Mouse (Mus musculus): ENCODE results near the gene Shank2. TPM values are rescaled to one million over a fixed set of nuclear protein-coding genes. Genes with fewer than 3 reads are reported as not detected.

Gene Shank2
- polyA plus RNA-seq, 1 experiment from 2014 or later: 0.31 TPM

- no peak overlapping the region for H3K27ac ChIP-seq
- no peak for ATAC-seq
- WGBS (ENCODE audit: insufficient replicate concordance): 51% methylated on average over 3 of the region's 3 CpGs
Observed at GRCm38 (mm10) chr7:144111981-144112380, 110.3 kb downstream of the Shank2 start.

GRCm38 (mm10) chr7:144114230-144114629 lies 112.5 kb downstream of the Shank2 start:
- WGBS (ENCODE audit: insufficient replicate concordance): 37% methylated on average over 3 of the region's 3 CpGs
- H3K36me3 ChIP-seq: no peaks in the 10 kb centered on the region
- no peak overlapping the region for H3K9ac ChIP-seq
- H3K27ac ChIP-seq: no peak overlapping the region
- no peaks in the 10 kb centered on the region for H3K27me3 ChIP-seq (replicated peaks)
- H3K9me3 ChIP-seq (replicated peaks): no peaks in the 10 kb centered on the region
- no peaks in the 10 kb centered on the region for H3K4me1 ChIP-seq
- no peak overlapping the region for H3K4me2 ChIP-seq
- no peak for ATAC-seq
- H3K4me3 ChIP-seq: no peak overlapping the region

More at GRCm38 (mm10) chr7:144111981-144112380, 110.3 kb downstream of the Shank2 start:
- Histone ChIP-seq H3K9ac (no peak overlapping the region), H3K27me3 (replicated peaks) (no peaks in the 10 kb centered on the region), H3K36me3 (no peaks in the 10 kb centered on the region), H3K4me3 (no peak overlapping the region), H3K4me2 (no peak overlapping the region), H3K4me1 (no peaks in the 10 kb centered on the region), H3K9me3 (replicated peaks) (no peaks in the 10 kb centered on the region)

- 71% methylated on average over 1 of the region's 1 CpGs for WGBS (ENCODE audit: insufficient replicate concordance)
- no peak for ATAC-seq
- no peak overlapping the region for H3K4me2 ChIP-seq
- H3K27ac ChIP-seq: no peak overlapping the region
- no peak overlapping the region for H3K4me3 ChIP-seq
- no peaks in the 10 kb centered on the region for H3K36me3 ChIP-seq
- H3K27me3 ChIP-seq (replicated peaks): no peaks in the 10 kb centered on the region
- H3K9ac ChIP-seq: no peak overlapping the region
- H3K4me1 ChIP-seq: no peaks in the 10 kb centered on the region
- H3K9me3 ChIP-seq (replicated peaks): no peaks in the 10 kb centered on the region
Observed at GRCm38 (mm10) chr7:144119562-144119961, 117.8 kb downstream of the Shank2 start.

- no peak overlapping the region for H3K27ac ChIP-seq
- 67% methylated on average over 22 of the region's 22 CpGs for WGBS (ENCODE audit: insufficient replicate concordance)
- H3K27me3 ChIP-seq (replicated peaks): no peaks in the 10 kb centered on the region
- ATAC-seq: no peak
- no peaks in the 10 kb centered on the region for H3K4me1 ChIP-seq
- no peak overlapping the region for H3K4me2 ChIP-seq
- no peak overlapping the region for H3K9ac ChIP-seq
- H3K36me3 ChIP-seq: no peaks in the 10 kb centered on the region
- no peaks in the 10 kb centered on the region for H3K9me3 ChIP-seq (replicated peaks)
- no peak overlapping the region for H3K4me3 ChIP-seq
Observed at GRCm38 (mm10) chr7:144132699-144133387, 131.1 kb downstream of the Shank2 start.

GRCm38 (mm10) chr7:144133388-144133998 lies 131.8 kb downstream of the Shank2 start:
- H3K4me2 ChIP-seq: no peak overlapping the region
- 59% methylated on average over 9 of the region's 9 CpGs for WGBS (ENCODE audit: insufficient replicate concordance)
- H3K9me3 ChIP-seq (replicated peaks): no peaks in the 10 kb centered on the region
- no peak for ATAC-seq
- H3K9ac ChIP-seq: no peak overlapping the region
- no peak overlapping the region for H3K27ac ChIP-seq
- no peaks in the 10 kb centered on the region for H3K27me3 ChIP-seq (replicated peaks)
- no peaks in the 10 kb centered on the region for H3K36me3 ChIP-seq
- no peak overlapping the region for H3K4me3 ChIP-seq
- no peaks in the 10 kb centered on the region for H3K4me1 ChIP-seq

- WGBS (ENCODE audit: insufficient replicate concordance): 73% methylated on average over 11 of the region's 11 CpGs
- no peak overlapping the region for H3K27ac ChIP-seq
- ATAC-seq: no peak
Observed at GRCm38 (mm10) chr7:144134699-144135098, 133.0 kb downstream of the Shank2 start.

GRCm38 (mm10) chr7:144137827-144138226 lies 136.1 kb downstream of the Shank2 start:
- Histone ChIP-seq H3K27ac (no peak overlapping the region), H3K27me3 (replicated peaks) (no peaks in the 10 kb centered on the region), H3K9me3 (replicated peaks) (no peaks in the 10 kb centered on the region), H3K4me2 (no peak overlapping the region), H3K4me1 (no peaks in the 10 kb centered on the region), H3K4me3 (no peak overlapping the region), H3K36me3 (no peaks in the 10 kb centered on the region), H3K9ac (no peak overlapping the region)
- 44% methylated on average over 2 of the region's 2 CpGs for WGBS (ENCODE audit: insufficient replicate concordance)
- no peak for ATAC-seq

More at GRCm38 (mm10) chr7:144134699-144135098, 133.0 kb downstream of the Shank2 start:
- no peaks in the 10 kb centered on the region for H3K4me1 ChIP-seq
- no peak overlapping the region for H3K4me2 ChIP-seq
- no peaks in the 10 kb centered on the region for H3K36me3 ChIP-seq
- no peak overlapping the region for H3K9ac ChIP-seq
- H3K4me3 ChIP-seq: no peak overlapping the region
- no peaks in the 10 kb centered on the region for H3K9me3 ChIP-seq (replicated peaks)
- no peaks in the 10 kb centered on the region for H3K27me3 ChIP-seq (replicated peaks)

- no peak overlapping the region for H3K4me2 ChIP-seq
- H3K4me3 ChIP-seq: no peak overlapping the region
- H3K9me3 ChIP-seq (replicated peaks): no peaks in the 10 kb centered on the region
- H3K27ac ChIP-seq: no peak overlapping the region
- 30% methylated on average over 2 of the region's 2 CpGs for WGBS (ENCODE audit: insufficient replicate concordance)
- no peaks in the 10 kb centered on the region for H3K4me1 ChIP-seq
- H3K27me3 ChIP-seq (replicated peaks): no peaks in the 10 kb centered on the region
- no peak for ATAC-seq
- no peak overlapping the region for H3K9ac ChIP-seq
- no peaks in the 10 kb centered on the region for H3K36me3 ChIP-seq
Observed at GRCm38 (mm10) chr7:144138476-144138875, 136.7 kb downstream of the Shank2 start.

GRCm38 (mm10) chr7:144139691-144140090 lies 138.0 kb downstream of the Shank2 start:
- Histone ChIP-seq H3K27ac (no peak overlapping the region), H3K4me1 (no peaks in the 10 kb centered on the region), H3K9ac (no peak overlapping the region), H3K9me3 (replicated peaks) (no peaks in the 10 kb centered on the region), H3K4me2 (no peak overlapping the region), H3K36me3 (no peaks in the 10 kb centered on the region), H3K4me3 (no peak overlapping the region), H3K27me3 (replicated peaks) (no peaks in the 10 kb centered on the region)
- 64% methylated on average over 2 of the region's 2 CpGs for WGBS (ENCODE audit: insufficient replicate concordance)
- ATAC-seq: no peak

GRCm38 (mm10) chr7:144140470-144140869 lies 138.7 kb downstream of the Shank2 start:
- Histone ChIP-seq H3K36me3 (no peaks in the 10 kb centered on the region), H3K4me1 (no peaks in the 10 kb centered on the region), H3K27ac (no peak overlapping the region), H3K9me3 (replicated peaks) (no peaks in the 10 kb centered on the region), H3K27me3 (replicated peaks) (no peaks in the 10 kb centered on the region), H3K4me2 (no peak overlapping the region), H3K9ac (no peak overlapping the region), H3K4me3 (no peak overlapping the region)
- ATAC-seq: no peak
- 52% methylated on average over 3 of the region's 3 CpGs for WGBS (ENCODE audit: insufficient replicate concordance)

GRCm38 (mm10) chr7:144142036-144142435 lies 140.3 kb downstream of the Shank2 start:
- no peaks in the 10 kb centered on the region for H3K36me3 ChIP-seq
- H3K4me2 ChIP-seq: no peak overlapping the region
- no peak overlapping the region for H3K9ac ChIP-seq
- 80% methylated on average over 4 of the region's 4 CpGs for WGBS (ENCODE audit: insufficient replicate concordance)
- no peaks in the 10 kb centered on the region for H3K27me3 ChIP-seq (replicated peaks)
- H3K4me3 ChIP-seq: no peak overlapping the region
- no peaks in the 10 kb centered on the region for H3K9me3 ChIP-seq (replicated peaks)
- no peak overlapping the region for H3K27ac ChIP-seq
- no peak for ATAC-seq
- no peaks in the 10 kb centered on the region for H3K4me1 ChIP-seq

GRCm38 (mm10) chr7:144143941-144144340 lies 142.2 kb downstream of the Shank2 start:
- Histone ChIP-seq H3K4me1 (no peaks in the 10 kb centered on the region), H3K9me3 (replicated peaks) (no peaks in the 10 kb centered on the region)

More at GRCm38 (mm10) chr7:144143941-144144340, 142.2 kb downstream of the Shank2 start:
- H3K36me3 ChIP-seq: no peaks in the 10 kb centered on the region
- H3K4me3 ChIP-seq: no peak overlapping the region
- H3K27me3 ChIP-seq (replicated peaks): no peaks in the 10 kb centered on the region
- H3K4me2 ChIP-seq: no peak overlapping the region
- WGBS (ENCODE audit: insufficient replicate concordance): 41% methylated on average over 2 of the region's 2 CpGs
- no peak overlapping the region for H3K9ac ChIP-seq
- H3K27ac ChIP-seq: no peak overlapping the region
- ATAC-seq: no peak
